Mouse (Mus musculus) gastrocnemius, adult 2 months (tissue): ENCODE data around the gene Osbpl11. TPM values are rescaled to one million over a fixed set of nuclear protein-coding genes. Genes with fewer than 3 reads are reported as not detected.
A peak's percentile ranks its signal among the peaks of the same experiment; 100 is the strongest.
"Not testable (repeated sequence)": the region's sequence is repeated elsewhere in the genome, so short reads cannot be mapped to it uniquely, and the experiment has no call there.

Experiments used
- DNase-seq: peaks from one replicate; pipeline ENCODE4 v3.0.0; 2022
- H3K27ac ChIP-seq: fragments of 200-600 bp; 2 replicates; pipeline ENCODE4 v1.8.1; 2022; ENCODE audit warnings: mild to moderate bottlenecking
- H3K4me3 ChIP-seq: fragments of 200-600 bp; 2 replicates; pipeline ENCODE4 v1.8.1; 2022; ENCODE audit warnings: mild to moderate bottlenecking, moderate library complexity
- CTCF ChIP-seq: fragments of 200-600 bp; IDR thresholded peaks from 2 replicates; pipeline ENCODE4 v1.8.1; 2022; ENCODE audit warnings: antibody characterized with exemption, mild to moderate bottlenecking, moderate library complexity
- intact Hi-C: fragments of 180-260 bp; cut with DNase I; formaldehyde crosslinking; loops from one replicate; pipeline ENCODE4 v1.15.1; 2025
- total RNA-seq, 2 experiments: library from RNA; stranded (reverse); gene quantifications; 2 replicates each; pipeline ENCODE4 v1.2.3; 2021

Osbpl11 gene
- total RNA-seq, 2 experiments from 2014 or later = 15.5 to 15.6 TPM

- TF ChIP-seq CTCF = no peak
- intact Hi-C loops = loop anchor here (5.0 kb wide), 1 partner anchor 123 kb away; the partner anchor contains the start of genes Iqcg and Rpl35a
- no peak overlapping the region for H3K4me3 ChIP-seq
- no peak for DNase-seq
- H3K27ac ChIP-seq = peak overlapping the region; percentile 38
These were observed 5.0 kb upstream of the Osbpl11 start for GRCm38 (mm10) chr16:33179911-33180310.

- 0 out of 2 replicates have a peak overlapping the region, but pooled peaks have one; percentile 38 for H3K27ac ChIP-seq
- no peak overlapping the region for H3K4me3 ChIP-seq
- intact Hi-C loops = loop anchor here (5.0 kb wide), 1 partner anchor 123 kb away; the partner anchor contains the start of genes Iqcg and Rpl35a
- DNase-seq = no peak
- no peak for TF ChIP-seq CTCF
These were observed 4.1 kb upstream of the Osbpl11 start for GRCm38 (mm10) chr16:33180793-33181192.

DNA sequence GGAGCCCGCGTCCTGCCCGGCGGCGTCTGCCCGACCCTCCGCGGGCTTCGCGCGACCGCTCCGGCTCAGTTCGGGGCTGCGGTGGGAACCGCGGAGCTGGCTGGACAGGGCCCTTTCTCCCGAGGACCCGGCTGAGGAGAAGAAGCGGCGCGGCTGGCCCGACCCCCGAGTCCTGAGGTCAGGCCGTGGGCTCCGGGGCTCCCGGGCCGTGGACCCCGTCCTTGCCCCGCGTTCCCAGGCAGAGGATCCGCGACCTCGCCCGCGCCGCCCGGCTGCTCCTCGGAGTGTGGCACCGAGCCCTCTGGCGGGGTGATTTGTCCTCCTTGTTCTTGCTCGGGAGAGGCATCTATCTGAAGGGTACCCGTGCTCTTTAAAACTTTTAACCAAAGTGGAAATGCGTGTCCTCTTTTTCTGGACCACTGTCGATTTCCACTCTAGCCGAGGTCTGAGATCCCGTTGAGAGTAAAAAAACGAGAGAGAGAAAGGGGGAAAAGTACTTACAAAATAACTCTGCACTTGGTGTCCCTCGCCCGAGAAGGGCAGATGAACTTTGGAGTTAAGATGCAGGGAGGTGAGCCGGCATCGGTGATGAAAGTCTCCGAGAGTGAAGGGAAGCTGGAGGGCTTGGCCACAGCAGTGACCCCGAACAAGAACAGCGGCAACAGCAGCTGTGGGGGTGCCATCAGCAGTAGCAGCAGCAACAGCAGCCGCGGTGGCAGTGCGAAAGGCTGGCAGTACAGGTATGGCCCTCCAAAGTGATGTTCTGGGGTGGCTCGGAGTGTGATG lies 583 bp downstream of the Osbpl11 start:
- intact Hi-C loops = no loop called here
- peak; percentile 80 for DNase-seq
- Histone ChIP-seq H3K27ac (peak overlapping the region; percentile 98), H3K4me3 (peak overlapping the region; percentile 99)
- TF ChIP-seq CTCF = peak; percentile 25; the same call in 1 of the 2 replicates

- no peak for TF ChIP-seq CTCF
- Histone ChIP-seq H3K27ac (peak overlapping the region; percentile 98), H3K4me3 (peak overlapping the region; percentile 99)
- intact Hi-C loops = no loop called here
- no peak for DNase-seq
These were observed 1.3 kb downstream of the Osbpl11 start for GRCm38 (mm10) chr16:33186134-33186533.

- Histone ChIP-seq H3K27ac (peak overlapping the region; percentile 10; the same call in 1 of the 2 replicates), H3K4me3 (no peak overlapping the region; the same call in 1 of the 2 replicates)
- DNase-seq = no peak
- intact Hi-C loops = no loop called here
- no peak for TF ChIP-seq CTCF
These were observed 3.2 kb downstream of the Osbpl11 start for GRCm38 (mm10) chr16:33188076-33188475.

DNA sequence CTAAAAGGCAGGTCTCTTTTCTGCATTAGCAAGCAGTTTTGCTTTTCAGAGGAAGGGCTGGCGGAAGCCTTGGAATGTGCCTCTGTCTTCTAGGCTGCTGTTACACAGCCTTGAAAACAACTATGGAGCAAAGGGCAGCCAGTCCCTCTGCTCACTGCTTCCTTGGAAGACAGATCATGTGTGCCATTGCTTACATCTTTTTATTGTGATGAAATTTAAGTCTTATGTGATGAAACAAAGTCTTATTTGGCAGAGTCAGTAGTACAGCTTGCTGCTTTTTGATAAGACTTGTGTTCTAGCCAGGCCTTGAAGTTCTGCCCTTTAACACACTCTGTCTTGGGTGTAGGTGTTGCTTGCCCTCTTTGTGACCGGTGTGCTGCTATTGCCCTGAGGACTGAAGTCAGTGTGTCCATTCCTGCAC lies 6.8 kb downstream of the Osbpl11 start:
- Histone ChIP-seq H3K4me3 (peak overlapping the region; percentile 41), H3K27ac (peak overlapping the region; percentile 74)
- no peak for TF ChIP-seq CTCF
- intact Hi-C loops = no loop called here
- peak; percentile 36 for DNase-seq

DNA sequence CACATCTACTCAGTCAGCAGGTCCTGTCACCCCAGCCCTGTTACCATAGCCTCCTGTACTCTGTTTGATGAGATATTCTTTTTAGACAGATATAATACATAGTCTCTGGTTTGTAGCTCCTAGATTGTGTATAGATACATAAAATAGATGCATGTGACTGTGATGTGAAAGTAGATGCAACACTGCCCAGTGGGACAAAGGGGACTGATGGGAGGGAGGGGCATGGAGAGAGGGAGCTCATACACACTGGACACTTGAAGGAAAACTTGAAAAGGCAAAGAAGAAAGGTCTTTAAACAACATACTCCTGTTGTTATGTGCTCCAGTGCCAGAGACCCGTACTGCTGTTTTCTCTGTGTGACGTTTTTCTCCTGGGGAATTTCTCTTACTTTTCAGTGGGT lies 7.4 kb downstream of the Osbpl11 start:
- TF ChIP-seq CTCF = no peak
- DNase-seq = no peak
- intact Hi-C loops = no loop called here
- no peak overlapping the region; the same call in 1 of the 2 replicates for H3K4me3 ChIP-seq
- peak overlapping the region; percentile 74 for H3K27ac ChIP-seq

DNA sequence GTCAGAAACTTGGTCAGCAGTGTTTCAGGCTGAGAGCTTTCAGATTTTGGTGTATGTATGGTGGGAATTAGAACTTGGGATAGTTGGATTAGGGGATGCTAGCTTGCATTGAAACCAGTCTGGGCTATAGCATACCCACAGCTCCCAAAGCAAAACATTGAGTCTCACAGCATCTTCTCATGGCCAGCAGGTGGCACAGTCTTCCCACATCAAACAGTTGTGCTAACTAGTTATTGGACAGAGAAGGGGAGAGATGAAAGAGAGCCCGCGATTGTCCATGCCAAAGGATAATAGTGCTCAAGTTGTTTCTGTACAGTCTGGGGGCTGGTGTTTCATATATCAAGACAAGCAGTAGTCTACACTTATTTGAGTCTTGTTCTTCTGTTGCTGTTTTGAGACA lies 8.8 kb downstream of the Osbpl11 start:
- peak; percentile 52 for DNase-seq

GRCm38 (mm10) chr16:33195686-33196313 lies 10.9 kb downstream of the Osbpl11 start:
- intact Hi-C loops = no loop called here
- no peak overlapping the region for H3K27ac ChIP-seq
- DNase-seq = no peak
- peak; percentile 28; the same call in 1 of the 2 replicates for TF ChIP-seq CTCF
- H3K4me3 ChIP-seq = no peak overlapping the region

More for the DNA sequence above, 8.8 kb downstream of the Osbpl11 start:
- peak; percentile 77 for TF ChIP-seq CTCF
- intact Hi-C loops = no loop called here
- H3K4me3 ChIP-seq = no peak overlapping the region
- H3K27ac ChIP-seq = no peak overlapping the region

- intact Hi-C loops = no loop called here
- no peak for TF ChIP-seq CTCF
- Histone ChIP-seq H3K27ac (no peak overlapping the region), H3K4me3 (no peak overlapping the region)
- DNase-seq = no peak
These were observed 11.7 kb downstream of the Osbpl11 start for GRCm38 (mm10) chr16:33196578-33196977.

- Histone ChIP-seq H3K4me3 (no peak overlapping the region), H3K27ac (no peak overlapping the region)
- intact Hi-C loops = no loop called here
- no peak for DNase-seq
- TF ChIP-seq CTCF = no peak
These were observed 15.7 kb downstream of the Osbpl11 start for GRCm38 (mm10) chr16:33200589-33200988.

DNA sequence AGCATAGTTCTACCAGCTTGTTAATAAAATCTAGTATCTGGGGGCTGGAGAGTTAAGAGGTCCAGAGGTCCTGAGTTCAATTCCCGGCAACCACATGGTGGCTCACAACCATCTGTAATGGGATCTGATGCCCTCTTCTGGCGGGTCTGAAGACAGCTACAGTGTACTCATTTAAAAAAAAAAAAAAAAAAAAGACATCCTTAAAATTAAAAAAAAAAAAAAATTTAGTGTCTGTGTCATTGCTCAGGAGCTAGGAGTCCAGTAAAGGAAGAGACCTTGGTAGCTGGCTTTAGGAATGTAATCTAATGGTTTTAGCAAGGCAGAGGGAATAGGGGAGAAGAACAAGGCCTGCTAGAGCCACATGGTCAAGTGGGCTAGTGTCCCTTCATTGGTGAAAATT lies 25.9 kb downstream of the Osbpl11 start:
- TF ChIP-seq CTCF = peak; percentile 21; the same call in 1 of the 2 replicates
- intact Hi-C loops = no loop called here
- H3K27ac ChIP-seq = no peak overlapping the region
- no peak for DNase-seq
- H3K4me3 ChIP-seq = no peak overlapping the region

- H3K27ac ChIP-seq = no peak overlapping the region
- intact Hi-C loops = no loop called here
- TF ChIP-seq CTCF = no peak
- no peak overlapping the region for H3K4me3 ChIP-seq
- DNase-seq = no peak
These were observed 31.6 kb downstream of the Osbpl11 start for GRCm38 (mm10) chr16:33216313-33217003.

DNA sequence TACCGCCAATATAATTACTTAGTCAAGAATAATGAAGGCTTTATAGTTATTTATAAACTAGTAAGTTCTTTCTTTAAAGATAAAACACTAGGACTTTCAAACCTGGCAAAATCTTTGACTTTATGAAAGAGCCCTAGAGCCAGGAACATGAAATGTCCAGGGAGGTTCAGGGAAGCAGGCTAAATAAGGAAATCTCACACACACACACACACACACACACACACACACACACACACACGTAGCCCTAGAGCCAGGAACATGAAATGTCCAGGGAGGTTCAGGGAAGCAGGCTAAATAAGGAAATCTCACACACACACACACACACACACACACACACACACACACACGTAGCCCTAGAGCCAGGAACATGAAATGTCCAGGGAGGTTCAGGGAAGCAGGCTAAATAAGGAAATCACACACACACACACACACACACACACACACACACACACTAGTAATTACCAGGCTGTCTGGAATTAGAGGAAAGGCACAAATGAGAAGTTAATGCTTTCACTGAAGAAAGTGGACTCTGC lies 32.7 kb downstream of the Osbpl11 start:
- H3K4me3 ChIP-seq, H3K27ac ChIP-seq, intact Hi-C loops, DNase-seq: not testable (repeated sequence)
